In the genomic region with DNA sequence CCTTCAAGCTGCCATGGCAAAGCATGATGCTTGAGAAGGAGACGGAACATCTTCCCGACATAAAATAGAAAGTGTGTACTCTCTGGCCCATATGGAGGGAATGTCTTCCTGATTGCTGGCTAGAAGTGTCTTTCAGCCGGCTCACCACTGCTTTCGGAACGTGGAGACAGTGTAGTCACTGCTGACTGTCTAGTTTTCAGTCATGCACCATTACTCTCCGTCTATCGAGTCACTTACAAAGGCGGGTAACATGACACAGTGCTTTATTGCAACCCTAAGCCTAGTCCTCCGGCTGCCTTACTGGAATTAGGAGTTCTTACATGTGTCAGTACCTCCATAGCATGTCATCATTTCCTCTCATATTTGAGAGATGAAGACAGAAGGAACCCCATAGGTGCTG, we compare ENCODE assay signal across 26 mouse cellular contexts. TPM values are rescaled to one million over a fixed set of nuclear protein-coding genes. Genes with fewer than 3 reads are reported as not detected.
"Had no signal": no experiment of that assay in that cellular context is flagged by ENCODE, and none has a peak within 500 bp of the region (broad histone marks: within the 10 kb centered on the region; RNA-seq: fewer than 3 reads in every experiment).

No protein-coding gene starts in this region.

- H3K4me3 ChIP-seq: lung, embryonic 15.5 days; midbrain, embryonic 10.5 days; midbrain, embryonic 12.5 days; myocyte; neural tube, embryonic 13.5 days had no signal

- H3K9me3 ChIP-seq: lung, embryonic 15.5 days; midbrain, embryonic 10.5 days; midbrain, embryonic 12.5 days; neural tube, embryonic 13.5 days had no signal

- H3K4me1 ChIP-seq: lung, embryonic 15.5 days; midbrain, embryonic 10.5 days; midbrain, embryonic 12.5 days; neural tube, embryonic 13.5 days had no signal

- H3K4me2 ChIP-seq: lung, embryonic 15.5 days; midbrain, embryonic 12.5 days; neural tube, embryonic 13.5 days had no signal

- H3K27me3 ChIP-seq: lung, embryonic 15.5 days; midbrain, embryonic 12.5 days; neural tube, embryonic 13.5 days had no signal

- DNase-seq: liver, postnatal 0 days; lung, adult 2 months; lung, postnatal 14 days; lung, postnatal 4 days; midbrain, embryonic 14.5 days; retina, postnatal 1 day; right cerebral cortex, adult 18-20 months; right cerebral cortex, postnatal 25 days; right cerebral cortex, postnatal 4 days; spleen, adult 18-20 months; thymus, adult 18-20 months; thymus, postnatal 14 days; thymus, postnatal 36 days had no signal

- H3K27ac ChIP-seq: lung, embryonic 15.5 days; midbrain, embryonic 10.5 days; midbrain, embryonic 12.5 days; neural tube, embryonic 13.5 days had no signal

- ATAC-seq: liver, postnatal 0 days; lung, postnatal 0 days; midbrain, embryonic 16.5 days had no signal

- H3K9ac ChIP-seq: liver, postnatal 0 days; lung, embryonic 15.5 days; midbrain, embryonic 12.5 days; neural tube, embryonic 13.5 days had no signal

RNA-seq across cellular contexts. Expression of gene Pon1, which starts 54.1 kb away (rescaled TPM):
- total RNA-seq: megakaryocyte, adult 5-6 weeks; megakaryocyte-erythroid progenitor cell, adult 5-6 weeks had no signal
- polyA plus RNA-seq: lung, embryonic 15.5 days; midbrain, embryonic 10.5 days; midbrain, embryonic 12.5 days; midbrain, embryonic 14.5 days; myocyte; neural tube, embryonic 11.5 days; neural tube, embryonic 13.5 days; small intestine, adult 2 months; stomach, embryonic 14.5 days; thymus, postnatal 0 days had no signal
